Mouse (Mus musculus) intestine, embryonic 14.5 days (tissue): ENCODE measurements around the gene Ctsw. TPM values are rescaled to one million over a fixed set of nuclear protein-coding genes. Genes with fewer than 3 reads are reported as not detected.
A peak's percentile ranks its signal among the peaks of the same experiment; 100 is the strongest.
"Not testable (repeated sequence)": the region's sequence is repeated elsewhere in the genome, so short reads cannot be mapped to it uniquely, and the experiment has no call there.

Experiments used
- ATAC-seq: fragments of 200-750 bp; cut with Nextera tagmentation; replicated peaks from 2 replicates; pipeline ENCODE4 v1.8.0; 2017; ENCODE audit warnings: low read depth, moderate number of reproducible peaks, moderate TSS enrichment, moderate library complexity; ENCODE audit not compliant: low FRiP score, low TSS enrichment
- DNase-seq: peaks from one replicate; pipeline ENCODE4 v3.0.0-alpha.2; 2018; ENCODE audit warnings: low spot score
- H3K27ac ChIP-seq: fragments of 300-500 bp; sonication (generic); 2 replicates; pipeline ENCODE4 v1.5.1; 2014; ENCODE audit warnings: low read depth, mild to moderate bottlenecking, control low read depth
- H3K27me3 ChIP-seq: fragments of 300-500 bp; sonication (generic); replicated peaks from 2 replicates; pipeline ENCODE4 v1.6.1; 2014; ENCODE audit warnings: low read length, control low read depth; ENCODE audit not compliant: control insufficient read depth, insufficient read depth
- H3K36me3 ChIP-seq: fragments of 300-500 bp; sonication (generic); 2 replicates; pipeline ENCODE4 v1.6.1; 2014; ENCODE audit warnings: low read length, control low read depth; ENCODE audit not compliant: control insufficient read depth, insufficient read depth
- H3K4me1 ChIP-seq: fragments of 300-500 bp; sonication (generic); replicated peaks from 2 replicates; pipeline ENCODE4 v1.6.1; 2014; ENCODE audit warnings: low read length, control low read depth, mixed read lengths; ENCODE audit not compliant: control insufficient read depth, insufficient read depth
- H3K4me2 ChIP-seq: fragments of 300-500 bp; sonication (generic); 2 replicates; pipeline ENCODE4 v1.6.1; 2014; ENCODE audit warnings: low read length
- H3K4me3 ChIP-seq: fragments of 300-500 bp; sonication (generic); 2 replicates; pipeline ENCODE4 v1.5.1; 2014; ENCODE audit warnings: low read depth, low read length, control low read depth, mixed read lengths
- H3K9ac ChIP-seq: fragments of 300-500 bp; sonication (generic); 2 replicates; pipeline ENCODE4 v1.6.1; 2014; ENCODE audit warnings: mild to moderate bottlenecking, low read length
- H3K9me3 ChIP-seq: fragments of 300-500 bp; sonication (generic); 2 replicates; pipeline ENCODE4 v1.6.1; 2016; ENCODE audit warnings: low read length, control low read depth; ENCODE audit not compliant: control insufficient read depth
- WGBS: fragments of 180-500 bp; shearing (Covaris S2); extraction: QIAGEN DNeasy Blood & Tissue Kit; methylation state at CpG from one replicate; pipeline ENCODE4 v1.1.7; 2014; 5-methylcytosine and 5-hydroxymethylcytosine counted together
- polyA plus RNA-seq: library from polyadenylated mRNA; unstranded; fragments of >200 nt; fragmentation: Nextera tagmentation; extraction: Ambion mirVana; gene quantifications from 2 replicates; pipeline ENCODE4 v1.2.1, GENCODE M21; 2014

The Ctsw gene
- polyA plus RNA-seq, 1 experiment from 2014 or later = 1.6 TPM

DNA sequence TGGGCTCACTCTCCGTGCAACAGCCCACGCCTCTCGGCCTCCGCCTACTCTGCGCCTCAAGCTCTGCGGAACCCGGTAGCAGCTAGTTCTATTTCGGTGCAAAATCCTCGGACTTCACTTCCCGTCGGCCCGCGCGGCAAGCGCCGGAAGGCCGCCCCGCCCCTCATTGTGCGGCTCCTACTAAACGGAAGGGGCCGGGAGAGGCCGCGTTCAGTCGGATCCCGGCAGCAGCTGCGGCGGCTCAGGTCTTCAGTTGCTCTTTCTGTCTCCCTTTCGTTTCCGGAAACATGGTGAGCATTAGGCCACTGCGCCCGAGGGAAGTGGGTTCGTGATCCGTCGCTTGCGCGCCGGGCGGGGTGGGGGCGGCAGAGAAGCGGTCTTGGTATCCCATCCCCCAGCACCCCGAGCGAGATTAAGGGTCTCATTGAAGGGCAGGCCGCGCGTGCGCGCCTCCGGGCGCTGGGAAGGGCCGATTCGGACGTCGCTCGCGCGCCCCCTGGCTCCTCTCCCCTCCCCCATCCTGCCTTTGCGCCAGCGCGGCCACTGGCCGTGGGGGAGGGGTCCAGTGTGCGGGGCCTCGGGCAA, 22.1 kb upstream of the Ctsw start, which contains the start of gene Cfl1:
Cfl1 (plus strand) TSS at position 143 of the 585 bp plus-strand sequence.
- Histone ChIP-seq H3K27ac (peak within 1 kb of the TSS; percentile 98), H3K4me2 (peak within 1 kb of the TSS; percentile 75), H3K9ac (peak within 1 kb of the TSS; percentile 96), H3K36me3 (peaks cover 41% of the 10 kb centered on the region), H3K4me3 (peak within 1 kb of the TSS; percentile 95), H3K9me3 (no peaks in the 10 kb centered on the region), H3K27me3 (no peaks in the 10 kb centered on the region), H3K4me1 (peaks cover 18% of the 10 kb centered on the region)
- DNase-seq (peak; percentile 95), ATAC-seq (peak; percentile 54)
- under 1% methylated on average over 56 of the region's 62 CpGs for WGBS

- DNase-seq, H3K9me3 ChIP-seq, ATAC-seq, H3K9ac ChIP-seq, H3K27me3 ChIP-seq: not testable (repeated sequence)
- H3K27ac ChIP-seq = peak overlapping the region; percentile 98
- H3K36me3 ChIP-seq = peaks cover 43% of the 10 kb centered on the region
- WGBS = 47% methylated on average over 10 of the region's 10 CpGs
- peak overlapping the region; percentile 95; the same call in 1 of the 2 replicates for H3K4me3 ChIP-seq
- peaks cover 18% of the 10 kb centered on the region for H3K4me1 ChIP-seq
- H3K4me2 ChIP-seq = peak overlapping the region; percentile 75
These were observed 21.4 kb upstream of the Ctsw start for GRCm38 (mm10) chr19:5489721-5490120.

- peaks cover 42% of the 10 kb centered on the region for H3K36me3 ChIP-seq
- DNase-seq (peak; percentile 96), ATAC-seq (peak; percentile 78)
- H3K27me3 ChIP-seq = no peaks in the 10 kb centered on the region
- WGBS = under 1% methylated on average over 26 of the region's 26 CpGs
- no peaks in the 10 kb centered on the region for H3K9me3 ChIP-seq
- peak overlapping the region; percentile 75 for H3K4me2 ChIP-seq
- peak overlapping the region; percentile 98 for H3K27ac ChIP-seq
- H3K4me1 ChIP-seq = peaks cover 18% of the 10 kb centered on the region
- H3K4me3 ChIP-seq = peak overlapping the region; percentile 48
- H3K9ac ChIP-seq = peak overlapping the region; percentile 41
These were observed 20.7 kb upstream of the Ctsw start for GRCm38 (mm10) chr19:5488878-5489571.

DNA sequence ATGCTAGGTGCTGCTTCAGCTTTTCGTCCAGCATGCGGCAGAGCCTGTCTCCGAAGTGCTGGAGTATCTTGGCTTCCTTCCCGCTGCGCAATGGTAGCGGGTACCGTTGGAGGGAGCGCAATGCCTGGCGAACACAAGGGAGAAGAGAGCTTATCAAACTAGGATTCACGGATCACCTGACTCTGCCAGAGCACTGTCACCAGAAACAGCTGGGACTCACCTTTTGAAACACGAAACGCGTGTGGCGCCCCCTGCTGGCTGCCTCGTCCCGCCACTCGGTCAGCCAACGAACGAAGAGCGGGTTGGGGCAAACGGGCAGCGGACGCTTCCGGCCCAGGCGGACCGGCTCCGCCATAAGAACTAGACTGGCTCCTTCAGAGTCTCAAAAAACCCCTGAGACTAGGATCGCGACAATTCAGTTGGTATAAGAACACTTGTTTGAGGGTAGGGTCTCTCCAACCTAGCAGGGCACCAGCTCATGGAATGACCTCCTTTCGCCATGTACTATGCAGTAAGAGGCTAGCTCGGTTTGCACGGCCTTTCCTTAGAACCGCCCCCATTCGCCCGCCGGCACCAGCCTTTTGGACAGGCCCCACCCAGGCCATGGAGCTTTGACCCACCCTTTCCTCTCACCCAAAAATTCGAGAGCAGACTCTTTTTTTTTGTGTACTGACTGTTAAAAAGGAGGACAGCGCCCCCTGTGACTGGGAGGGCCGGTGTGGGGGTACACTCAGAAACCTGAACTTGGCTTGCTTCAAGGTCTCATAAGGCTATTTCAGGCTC, 19.7 kb upstream of the Ctsw start, which contains the start of gene Mus81:
Mus81 (minus strand) TSS at position 635 of the 783 bp plus-strand sequence.
- peak within 1 kb of the TSS; percentile 41 for H3K9ac ChIP-seq
- WGBS = under 1% methylated on average over 38 of the region's 39 CpGs

DNA sequence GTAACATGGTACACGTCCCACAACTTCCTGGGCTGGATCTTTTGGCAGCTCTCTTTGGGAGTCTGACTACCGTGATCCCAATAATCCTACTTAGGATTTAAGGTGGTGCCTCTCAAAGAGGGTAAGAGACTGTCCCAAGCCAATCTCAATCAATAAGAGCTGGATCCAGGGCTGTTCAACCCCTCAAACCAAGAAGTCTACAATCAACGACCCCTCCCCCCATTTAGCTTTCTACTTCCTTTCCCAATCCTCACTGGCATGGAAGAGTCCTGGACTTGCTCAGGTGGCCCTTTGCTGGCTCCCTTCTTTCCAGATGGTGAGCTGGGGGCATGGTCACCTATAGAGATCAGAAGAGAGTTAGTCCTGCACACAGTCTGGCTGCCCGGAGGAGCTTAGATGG, 18.5 kb upstream of the Ctsw start:
- Histone ChIP-seq H3K27me3 (no peaks in the 10 kb centered on the region), H3K9ac (no peak overlapping the region), H3K9me3 (no peaks in the 10 kb centered on the region), H3K4me1 (peaks cover 13% of the 10 kb centered on the region), H3K36me3 (peaks cover 42% of the 10 kb centered on the region), H3K4me2 (peak overlapping the region; percentile 75; the same call in 1 of the 2 replicates), H3K27ac (no peak overlapping the region), H3K4me3 (no peak overlapping the region)
- ATAC-seq (no peak), DNase-seq (no peak)
- WGBS = 76% methylated on average over 4 of the region's 4 CpGs

More for the DNA sequence above, 19.7 kb upstream of the Ctsw start, which contains the start of gene Mus81:
- H3K4me2 ChIP-seq = peak within 1 kb of the TSS; percentile 75
- H3K27me3 ChIP-seq = no peaks in the 10 kb centered on the region
- H3K4me1 ChIP-seq = peaks cover 18% of the 10 kb centered on the region
- peak within 1 kb of the TSS; percentile 48 for H3K4me3 ChIP-seq
- peaks cover 42% of the 10 kb centered on the region for H3K36me3 ChIP-seq
- H3K9me3 ChIP-seq = no peaks in the 10 kb centered on the region
- peak; percentile 99 for DNase-seq
- peak within 1 kb of the TSS; percentile 98 for H3K27ac ChIP-seq
- peak; percentile 70 for ATAC-seq

DNA sequence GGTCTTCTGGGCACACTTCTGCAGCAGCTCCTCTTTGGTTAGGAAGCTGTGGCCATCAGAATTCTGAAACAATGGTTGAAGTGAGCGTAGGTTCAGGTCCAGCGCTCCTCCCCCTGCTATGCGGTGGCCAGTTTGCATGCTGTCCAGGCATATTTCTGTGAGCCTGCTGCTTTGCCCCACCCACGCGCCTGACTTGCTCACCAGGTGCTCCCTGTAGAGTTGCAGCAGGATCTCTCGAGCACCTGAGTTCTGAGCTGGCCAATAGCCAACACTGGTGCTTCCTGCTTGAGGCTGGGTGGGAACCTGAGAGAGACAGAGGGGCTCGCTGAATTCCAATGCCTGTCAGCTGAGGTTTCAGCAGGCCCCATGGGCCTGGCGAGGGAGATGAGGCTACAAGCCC, 18.0 kb upstream of the Ctsw start:
- WGBS = 82% methylated on average over 8 of the region's 8 CpGs
- no peak overlapping the region for H3K9ac ChIP-seq
- H3K4me1 ChIP-seq = peaks cover 13% of the 10 kb centered on the region
- H3K27ac ChIP-seq = no peak overlapping the region
- DNase-seq = no peak
- H3K4me3 ChIP-seq = no peak overlapping the region
- H3K36me3 ChIP-seq = peaks cover 47% of the 10 kb centered on the region
- no peaks in the 10 kb centered on the region for H3K9me3 ChIP-seq
- H3K4me2 ChIP-seq = no peak overlapping the region
- no peaks in the 10 kb centered on the region for H3K27me3 ChIP-seq
- ATAC-seq = no peak

DNA sequence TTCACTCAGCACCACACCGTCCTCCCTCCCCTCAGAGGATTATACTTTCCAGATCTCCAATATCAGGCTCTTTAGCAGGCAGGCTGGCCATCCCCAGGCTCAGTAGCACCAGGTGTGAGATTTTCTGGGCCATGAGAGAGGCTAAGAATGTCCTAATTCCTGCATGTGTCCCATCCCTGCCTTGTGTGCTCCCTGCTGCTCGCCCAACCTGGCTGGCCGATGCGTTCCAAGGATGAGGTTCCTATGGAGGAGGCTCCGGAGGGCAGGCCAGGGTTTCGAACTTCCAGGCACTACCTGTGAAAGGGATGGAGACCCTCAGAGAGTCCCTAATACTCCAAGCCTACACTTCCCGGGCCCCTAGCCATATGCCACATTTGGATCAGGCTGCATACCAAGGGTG, 17.5 kb upstream of the Ctsw start:
- Histone ChIP-seq H3K36me3 (peaks cover 51% of the 10 kb centered on the region), H3K4me3 (no peak overlapping the region), H3K4me2 (no peak overlapping the region), H3K27ac (no peak overlapping the region), H3K4me1 (peaks cover 13% of the 10 kb centered on the region), H3K9ac (no peak overlapping the region), H3K9me3 (no peaks in the 10 kb centered on the region), H3K27me3 (no peaks in the 10 kb centered on the region)
- 92% methylated on average over 7 of the region's 7 CpGs for WGBS
- no peak for ATAC-seq
- DNase-seq = no peak

DNA sequence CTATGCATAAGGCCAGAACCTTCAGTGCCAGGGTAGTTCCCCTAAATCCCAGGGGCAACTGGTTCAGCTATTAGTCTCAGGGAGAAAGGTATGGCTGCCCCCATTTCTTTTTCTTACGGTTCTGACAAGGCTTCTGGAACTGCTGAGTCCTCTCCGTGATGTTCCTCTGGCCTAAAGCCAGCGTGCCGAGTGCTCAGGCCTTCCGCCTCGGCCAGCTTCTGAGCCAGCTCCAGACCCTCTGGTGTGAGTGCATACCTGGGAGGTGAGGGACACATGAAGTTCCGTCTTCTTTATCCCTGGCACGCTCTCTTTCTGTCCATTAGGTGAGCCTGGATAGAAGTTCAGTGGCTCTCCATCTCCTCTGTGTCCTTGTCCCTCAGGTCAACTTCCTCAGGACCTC, 17.1 kb upstream of the Ctsw start:
- no peak for ATAC-seq
- Histone ChIP-seq H3K4me2 (no peak overlapping the region), H3K4me3 (no peak overlapping the region), H3K9me3 (no peaks in the 10 kb centered on the region), H3K27me3 (no peaks in the 10 kb centered on the region), H3K36me3 (peaks cover 56% of the 10 kb centered on the region), H3K27ac (no peak overlapping the region), H3K9ac (no peak overlapping the region), H3K4me1 (peaks cover 13% of the 10 kb centered on the region)
- 93% methylated on average over 8 of the region's 8 CpGs for WGBS
- DNase-seq = no peak
